8 mouse cellular contexts compared by ENCODE assay signal in genomic region chr10:14544941-14545717, GRCm38 (mm10). TPM values are rescaled to one million over a fixed set of nuclear protein-coding genes. Genes with fewer than 3 reads are reported as not detected.
DNase-seq lines count a peak whose midpoint lies in the region; ATAC-seq and TF ChIP-seq lines count a peak whose summit lies in the region.

Gene Adgrg6 (minus strand): TSS chr10:14545659.

- no peaks in the 10 kb centered on the region for H3K4me1 ChIP-seq in heart, adult 2 months (ENCODE audit: control insufficient read depth, insufficient read depth, low read length)
- H3K4me1 ChIP-seq in neural tube, embryonic 14.5 days (ENCODE audit: control insufficient read depth, insufficient read depth, low read length), result no peaks in the 10 kb centered on the region

- H3K4me2 ChIP-seq in neural tube, embryonic 14.5 days (ENCODE audit: low read depth, low read length), result peak within 1 kb of the TSS; percentile 100

- no peak within 1 kb of the TSS; the same call in 1 of the 2 replicates for H3K27ac ChIP-seq in heart, adult 2 months
- no peak within 1 kb of the TSS for H3K27ac ChIP-seq in neural tube, embryonic 14.5 days (ENCODE audit: low read depth, low read length)

- intact Hi-C loops in heart, adult 2 months (cut with DNase I), result no loop called here

- H3K9ac ChIP-seq in heart, adult 2 months (ENCODE audit: low read depth, low read length), result peak within 1 kb of the TSS; percentile 61
- H3K9ac ChIP-seq in neural tube, embryonic 14.5 days (replicated peaks; ENCODE audit: low read depth, low read length), result peak within 1 kb of the TSS; percentile 57

- H3K27me3 ChIP-seq in heart, adult 2 months (ENCODE audit: control insufficient read depth, insufficient read depth, low read length), result peaks cover 6% of the 10 kb centered on the region
- H3K27me3 ChIP-seq in neural tube, embryonic 14.5 days (ENCODE audit: control insufficient read depth, insufficient read depth, low read length), result no peaks in the 10 kb centered on the region

- no peak for TF ChIP-seq POLR2A in heart, adult 2 months (IDR thresholded peaks at IDR 0.05; ENCODE audit: insufficient read depth, low read depth, low read length)

- H3K4me3 ChIP-seq in heart, adult 2 months, result peak within 1 kb of the TSS; percentile 50
- peak within 1 kb of the TSS; percentile 76 for H3K4me3 ChIP-seq in neural tube, embryonic 14.5 days (ENCODE audit: low read depth, low read length)

- no peak for TF ChIP-seq EP300 in heart, adult 2 months (IDR thresholded peaks at IDR 0.05; ENCODE audit: insufficient read depth, low read depth, low read length)

- DNase-seq in frontal cortex, adult 2 months (ENCODE audit: extremely low spot score in 1 of 2, low spot score in 1 of 2), result no peak
- DNase-seq in embryo, embryonic 10.5 days (ENCODE audit: low spot score), result peak; percentile 38
- peak; percentile 66 for DNase-seq in heart, adult 2 months
- peak; percentile 45 for DNase-seq in kidney, adult 18-20 months
- peak; percentile 56 to 57 for DNase-seq in lung, adult 18-20 months
- DNase-seq in urinary bladder, adult 2 months (ENCODE audit: low spot score), result peak; percentile 72

- no peak for TF ChIP-seq CTCF in heart, adult 2 months (IDR thresholded peaks at IDR 0.05)

- no peaks in the 10 kb centered on the region for H3K36me3 ChIP-seq in heart, adult 2 months (ENCODE audit: control insufficient read depth, insufficient read depth, low read length)
- no peaks in the 10 kb centered on the region for H3K36me3 ChIP-seq in neural tube, embryonic 14.5 days (ENCODE audit: control insufficient read depth, insufficient read depth, low read length)

- no peaks in the 10 kb centered on the region for H3K79me2 ChIP-seq in heart, adult 2 months (replicated peaks; ENCODE audit: control insufficient read depth, insufficient read depth, low read length)

- 1% methylated on average over 81 of the region's 81 CpGs for WGBS in heart, adult 2 months
- WGBS in neural tube, embryonic 14.5 days, result under 1% methylated on average over 81 of the region's 81 CpGs

- peak; percentile 34 for ATAC-seq in frontal cortex, adult (ENCODE audit: low TSS enrichment)
- ATAC-seq in neural tube, embryonic 14.5 days (ENCODE audit: low read depth), result peak; percentile 82

- no peaks in the 10 kb centered on the region for H3K9me3 ChIP-seq in neural tube, embryonic 14.5 days (ENCODE audit: control insufficient read depth, low read length)

RNA-seq across cellular contexts. Expression of gene Adgrg6, which starts in this region (rescaled TPM):
- polyA plus RNA-seq in frontal cortex, adult 2 months (2012; rRNA removed), result 1.4 and 2.5 TPM in 2 replicates
- total RNA-seq in heart, adult 2 months (2021), result 1 to 10 TPM; 2.5 to 2.7 TPM
- 0.84 and 1.4 TPM in 2 replicates for polyA plus RNA-seq in heart, adult 2 months (2012; rRNA removed)
- polyA plus RNA-seq in neural tube, embryonic 14.5 days (2014; fragmentation: Nextera tagmentation; extraction: Ambion mirVana), result 1.2 and 5.0 TPM in 2 replicates
- 14.3 and 16.2 TPM in 2 replicates for polyA plus RNA-seq in urinary bladder, adult 2 months (2012; rRNA removed)

Comparison
In these comparisons a context has a peak if more than half of its experiments do, and no peak if none do; other contexts are left out.
1. DNase-seq: peak in embryo, embryonic 10.5 days (single experiment), heart, adult 2 months (2 of 2), kidney, adult 18-20 months (single experiment), lung, adult 18-20 months (2 of 2) and urinary bladder, adult 2 months (single experiment); none in frontal cortex, adult 2 months (0 of 2).